39 mouse cellular contexts compared by ENCODE assay signal in the genomic region with DNA sequence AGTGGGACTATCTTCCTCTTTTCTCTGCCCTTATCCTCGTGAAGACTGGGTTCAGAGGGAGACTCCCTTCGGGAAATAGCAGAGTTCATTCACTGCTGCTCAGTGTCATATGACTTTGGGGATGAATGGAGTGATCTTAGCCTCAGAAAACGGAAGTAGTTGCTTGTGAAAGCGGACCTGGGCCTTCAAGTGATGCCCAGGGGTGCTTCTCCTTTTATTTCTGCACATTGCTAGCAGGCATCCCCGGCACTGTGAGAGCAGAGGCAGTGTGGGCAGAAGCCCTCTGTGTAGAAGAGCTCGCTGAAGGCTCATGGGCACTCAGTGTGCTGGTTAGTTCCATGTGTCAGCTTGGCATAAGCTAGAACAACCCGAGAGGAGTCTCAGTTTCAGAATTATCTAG. TPM values are rescaled to one million over a fixed set of nuclear protein-coding genes. Genes with fewer than 3 reads are reported as not detected.
DNase-seq lines count a peak whose midpoint lies in the region; ATAC-seq and TF ChIP-seq lines count a peak whose summit lies in the region.
"Had no signal": no experiment of that assay in that cellular context is flagged by ENCODE, and none has a peak within 500 bp of the region (broad histone marks: within the 10 kb centered on the region; RNA-seq: fewer than 3 reads in every experiment).

No protein-coding gene starts in this region.

- no peak overlapping the region for H3K27ac ChIP-seq in liver, postnatal 0 days (ENCODE audit: low read depth)
- peak overlapping the region; percentile 51 for H3K27ac ChIP-seq in bone marrow macrophage, adult 2 months (ENCODE audit: insufficient read depth, low read depth, low read length)
- H3K27ac ChIP-seq: gastrocnemius, adult 2 months; heart, embryonic 13.5 days; hindbrain, embryonic 10.5 days; hindbrain, embryonic 15.5 days; kidney, embryonic 15.5 days; limb, embryonic 12.5 days; liver, embryonic 13.5 days had no signal

- peak; percentile 43 for ATAC-seq in liver, postnatal 0 days
- ATAC-seq in megakaryocyte progenitor cell, adult 5-6 weeks (replicated peaks; ENCODE audit: poor library complexity): peak; percentile 52
- ATAC-seq: activated CD4-positive, CD25-positive, alpha-beta regulatory T cell, adult 4 months; forebrain, embryonic 16.5 days; inflammation-experienced regulatory T-cells, adult 6 months had no signal

- DNase-seq in liver, postnatal 0 days: no peak
- no peak for DNase-seq in liver
- DNase-seq in A20 (ENCODE audit: low read depth, low spot score): peak; percentile 75
- DNase-seq in kidney, postnatal 10 days: no peak
- DNase-seq: adrenal gland, adult 2 months; adrenal gland, postnatal 36 days; cerebellum, adult 11 months; cerebellum, adult 9-10 months; gastrocnemius, adult 2 months; gastrocnemius, postnatal 36 days; heart, postnatal 14 days; kidney, adult 18-20 months; kidney, postnatal 36 days; liver, embryonic 13.5 days; lung, adult 2 months; midbrain, embryonic 14.5 days; right cerebral cortex, adult 18-20 months; spleen, adult 18-20 months; thymus, postnatal 4 days had no signal

- TF ChIP-seq EP300 in liver, postnatal 0 days (IDR thresholded peaks at IDR 0.05; ENCODE audit: low read depth): no peak

- no peak overlapping the region for H3K4me2 ChIP-seq in liver, postnatal 0 days (ENCODE audit: low read depth, low read length)
- H3K4me2 ChIP-seq: heart, embryonic 13.5 days; hindbrain, embryonic 15.5 days; kidney, embryonic 15.5 days; limb, embryonic 12.5 days; liver, embryonic 13.5 days had no signal

- 52% methylated on average over 7 of the region's 7 CpGs for WGBS in liver, postnatal 0 days (ENCODE audit: insufficient replicate concordance)

- H3K4me1 ChIP-seq in liver, postnatal 0 days (ENCODE audit: insufficient read depth): no peaks in the 10 kb centered on the region
- H3K4me1 ChIP-seq in bone marrow macrophage, adult 2 months (ENCODE audit: control insufficient read depth, insufficient read depth, low read length): peaks cover 23% of the 10 kb centered on the region
- H3K4me1 ChIP-seq: heart, embryonic 13.5 days; hindbrain, embryonic 10.5 days; hindbrain, embryonic 15.5 days; kidney, embryonic 15.5 days; limb, embryonic 12.5 days; liver, embryonic 13.5 days had no signal

- no peaks in the 10 kb centered on the region for H3K36me3 ChIP-seq in liver, postnatal 0 days (replicated peaks; ENCODE audit: insufficient read depth, low read length)
- H3K36me3 ChIP-seq: heart, embryonic 13.5 days; hindbrain, embryonic 10.5 days; hindbrain, embryonic 15.5 days; kidney, embryonic 15.5 days; limb, embryonic 12.5 days; liver, embryonic 13.5 days had no signal

- TF ChIP-seq CTCF in liver, postnatal 0 days (IDR thresholded peaks at IDR 0.05; ENCODE audit: low read depth): no peak
- TF ChIP-seq CTCF in bone marrow macrophage, adult 2 months (IDR thresholded peaks at IDR 0.05; ENCODE audit: low read depth, low read length): no peak

- no peaks in the 10 kb centered on the region for H3K27me3 ChIP-seq in liver, postnatal 0 days (ENCODE audit: insufficient read depth, low read length)
- H3K27me3 ChIP-seq: CH12.LX; heart, embryonic 13.5 days; hindbrain, embryonic 15.5 days; kidney, embryonic 15.5 days; liver, embryonic 13.5 days had no signal

- no peak overlapping the region for H3K4me3 ChIP-seq in liver, postnatal 0 days (ENCODE audit: low read depth, low read length)
- H3K4me3 ChIP-seq in bone marrow macrophage, adult 2 months (ENCODE audit: insufficient read depth, low read length): no peak overlapping the region
- H3K4me3 ChIP-seq: erythroblast, embryonic 14.5 days; gastrocnemius, adult 2 months; heart, embryonic 13.5 days; hindbrain, embryonic 10.5 days; hindbrain, embryonic 15.5 days; kidney, embryonic 15.5 days; limb, embryonic 12.5 days; liver, embryonic 13.5 days had no signal

- no peak overlapping the region for H3K9ac ChIP-seq in liver, postnatal 0 days (replicated peaks)
- H3K9ac ChIP-seq: heart, embryonic 13.5 days; hindbrain, embryonic 15.5 days; kidney, embryonic 15.5 days; limb, embryonic 12.5 days; liver, embryonic 13.5 days had no signal

- no peak for TF ChIP-seq POLR2A in bone marrow macrophage, adult 2 months (IDR thresholded peaks at IDR 0.05; ENCODE audit: borderline replicate concordance, low read depth, low read length)

- no peaks in the 10 kb centered on the region for H3K9me3 ChIP-seq in liver, postnatal 0 days (ENCODE audit: low read length)
- H3K9me3 ChIP-seq: heart, embryonic 13.5 days; hindbrain, embryonic 10.5 days; hindbrain, embryonic 15.5 days; kidney, embryonic 15.5 days; limb, embryonic 12.5 days; liver, embryonic 13.5 days had no signal

RNA-seq across cellular contexts. Expression of a gene that starts 12.8 kb away (rescaled TPM):
- polyA plus RNA-seq in liver, postnatal 0 days (2015; fragmentation: Nextera tagmentation; extraction: Ambion mirVana): 47.9 and 52.6 TPM in 2 replicates
- 13.9 and 15.3 TPM in 2 replicates for polyA plus RNA-seq in bone marrow macrophage, adult 2 months (2012; ENCODE audit: insufficient read depth, insufficient read length, missing spikeins)
- total RNA-seq in megakaryocyte progenitor cell, adult 5-6 weeks (2015): not detected in 2 replicates
- total RNA-seq in megakaryocyte progenitor cell, adult 5-6 weeks (2017): not detected in 2 replicates
- total RNA-seq: adrenal gland, adult 2 months; ES-E14; gastrocnemius, adult 2 months; left cerebral cortex, adult 18-20 months; left cerebral cortex, postnatal 25 days; neutrophil, adult 5-6 weeks had no signal
- polyA plus RNA-seq: activated CD4-positive, CD25-positive, alpha-beta regulatory T cell, adult 4 months; adrenal gland, adult 2 months; C2C12; embryonic facial prominence, embryonic 14.5 days; hindbrain, embryonic 10.5 days; limb, embryonic 12.5 days; midbrain, embryonic 14.5 days; stomach, embryonic 14.5 days; testis, adult 2 months had no signal
